Mouse (Mus musculus) testis, adult 2 months (tissue): ENCODE data around the gene Ipmk.

Source experiments
- CTCF ChIP-seq: fragments of 200-500 bp; IDR thresholded peaks from 2 replicates; pipeline ENCODE4 v1.5.1; 2012; ENCODE audit warnings: low read depth, mild to moderate bottlenecking, inconsistent platforms, low read length, moderate library complexity; ENCODE audit not compliant: control insufficient read depth, insufficient read depth, insufficient replicate concordance
- POLR2A ChIP-seq: fragments of 200-500 bp; IDR thresholded peaks from 2 replicates; pipeline ENCODE4 v1.6.1; 2012; ENCODE audit warnings: low read depth, mild to moderate bottlenecking, inconsistent platforms, low read length, moderate library complexity; ENCODE audit not compliant: control insufficient read depth

- TF ChIP-seq POLR2A (no peak), CTCF (no peak)
Measured at GRCm38 (mm10) chr10:71430661-71431060, 83.1 kb downstream of the Ipmk start.
